In genomic region chr2:167112737-167113136, GRCm38 (mm10) we compare ENCODE assay signal across 8 mouse cellular contexts. TPM values are rescaled to one million over a fixed set of nuclear protein-coding genes. Genes with fewer than 3 reads are reported as not detected.
A peak's percentile ranks its signal among the peaks of the same experiment; 100 is the strongest.
DNase-seq lines count a peak whose midpoint lies in the region; ATAC-seq and TF ChIP-seq lines count a peak whose summit lies in the region.

No protein-coding gene starts in this region.

- peak; percentile 99 for TF ChIP-seq CTCF in kidney, postnatal 0 days (IDR thresholded peaks at IDR 0.05; ENCODE audit: low read depth)

- 46% methylated on average over 6 of the region's 6 CpGs for WGBS in embryonic facial prominence, embryonic 12.5 days
- WGBS in heart, embryonic 10.5 days, result 42% methylated on average over 6 of the region's 6 CpGs
- 44% methylated on average over 6 of the region's 6 CpGs for WGBS in kidney, postnatal 0 days
- WGBS in liver, embryonic 11.5 days, result 44% methylated on average over 6 of the region's 6 CpGs
- 41% methylated on average over 6 of the region's 6 CpGs for WGBS in neural tube, embryonic 13.5 days

- no peaks in the 10 kb centered on the region for H3K27me3 ChIP-seq in embryonic facial prominence, embryonic 12.5 days
- peaks cover 7% of the 10 kb centered on the region; the same call in 1 of the 2 replicates for H3K27me3 ChIP-seq in heart, embryonic 10.5 days (ENCODE audit: insufficient read depth, poor library complexity, severe bottlenecking)
- H3K27me3 ChIP-seq in kidney, postnatal 0 days (ENCODE audit: insufficient read depth, low read length), result no peaks in the 10 kb centered on the region
- 0 out of 2 replicates have a peak, but pooled peaks cover 2% of the 10 kb centered on the region for H3K27me3 ChIP-seq in liver, embryonic 11.5 days (replicated peaks; ENCODE audit: control insufficient read depth, insufficient read depth, low read length)
- no peaks in the 10 kb centered on the region for H3K27me3 ChIP-seq in neural tube, embryonic 13.5 days

- ATAC-seq in embryonic facial prominence, embryonic 12.5 days (ENCODE audit: insufficient number of reproducible peaks, insufficient read depth, low FRiP score, low TSS enrichment), result peak; percentile 42; the same call in 1 of the 2 replicates
- ATAC-seq in kidney, postnatal 0 days (replicated peaks; ENCODE audit: low FRiP score, low read depth), result no peak
- ATAC-seq in liver, embryonic 11.5 days (replicated peaks; ENCODE audit: low FRiP score), result no peak
- ATAC-seq in neural tube, embryonic 13.5 days (ENCODE audit: low read depth), result peak; percentile 65; the same call in 1 of the 2 replicates

- no peak overlapping the region for H3K9ac ChIP-seq in embryonic facial prominence, embryonic 12.5 days
- no peak overlapping the region for H3K9ac ChIP-seq in kidney, postnatal 0 days (ENCODE audit: low read depth, low read length)
- H3K9ac ChIP-seq in liver, embryonic 11.5 days (ENCODE audit: low read depth, low read length), result no peak overlapping the region
- H3K9ac ChIP-seq in neural tube, embryonic 13.5 days, result no peak overlapping the region; the same call in 1 of the 2 replicates

- peak; percentile 66 for DNase-seq in CD4-positive helper T cell, adult 2 months (ENCODE audit: low read depth, low spot score)
- peak; percentile 63 to 76 for DNase-seq in adrenal gland, postnatal 4 days (ENCODE audit: low spot score in 2 of 2)
- peak; percentile 91 for DNase-seq in heart, embryonic 10.5 days (ENCODE audit: low spot score)
- peak; percentile 86 for DNase-seq in kidney, postnatal 0 days (ENCODE audit: low spot score)
- DNase-seq in liver, embryonic 11.5 days (ENCODE audit: low spot score), result peak; percentile 74
- DNase-seq in testis, postnatal 10 days (ENCODE audit: low spot score), result peak; percentile 93

- H3K27ac ChIP-seq in embryonic facial prominence, embryonic 12.5 days, result no peak overlapping the region
- H3K27ac ChIP-seq in heart, embryonic 10.5 days, result no peak overlapping the region
- no peak overlapping the region for H3K27ac ChIP-seq in kidney, postnatal 0 days
- H3K27ac ChIP-seq in liver, embryonic 11.5 days (ENCODE audit: low read depth, low read length), result no peak overlapping the region
- H3K27ac ChIP-seq in neural tube, embryonic 13.5 days (replicated peaks), result no peak overlapping the region

- H3K36me3 ChIP-seq in embryonic facial prominence, embryonic 12.5 days, result no peaks in the 10 kb centered on the region
- H3K36me3 ChIP-seq in heart, embryonic 10.5 days, result no peaks in the 10 kb centered on the region
- H3K36me3 ChIP-seq in kidney, postnatal 0 days (ENCODE audit: insufficient read depth, low read length), result no peaks in the 10 kb centered on the region
- no peaks in the 10 kb centered on the region for H3K36me3 ChIP-seq in liver, embryonic 11.5 days (ENCODE audit: control insufficient read depth, insufficient read depth, low read length)
- no peaks in the 10 kb centered on the region for H3K36me3 ChIP-seq in neural tube, embryonic 13.5 days

- no peaks in the 10 kb centered on the region for H3K9me3 ChIP-seq in embryonic facial prominence, embryonic 12.5 days
- H3K9me3 ChIP-seq in heart, embryonic 10.5 days, result no peaks in the 10 kb centered on the region
- no peaks in the 10 kb centered on the region for H3K9me3 ChIP-seq in kidney, postnatal 0 days (replicated peaks; ENCODE audit: low read length)
- no peaks in the 10 kb centered on the region for H3K9me3 ChIP-seq in liver, embryonic 11.5 days (ENCODE audit: control insufficient read depth, low read length)
- no peaks in the 10 kb centered on the region for H3K9me3 ChIP-seq in neural tube, embryonic 13.5 days

- H3K4me3 ChIP-seq in embryonic facial prominence, embryonic 12.5 days, result no peak overlapping the region
- H3K4me3 ChIP-seq in heart, embryonic 10.5 days, result no peak overlapping the region
- no peak overlapping the region for H3K4me3 ChIP-seq in kidney, postnatal 0 days (replicated peaks; ENCODE audit: low read depth, low read length)
- no peak overlapping the region for H3K4me3 ChIP-seq in liver, embryonic 11.5 days (ENCODE audit: low read depth, low read length)
- no peak overlapping the region for H3K4me3 ChIP-seq in neural tube, embryonic 13.5 days

- H3K4me1 ChIP-seq in embryonic facial prominence, embryonic 12.5 days, result peaks cover 5% of the 10 kb centered on the region; the same call in 1 of the 2 replicates
- no peaks in the 10 kb centered on the region for H3K4me1 ChIP-seq in heart, embryonic 10.5 days
- H3K4me1 ChIP-seq in kidney, postnatal 0 days (replicated peaks; ENCODE audit: insufficient read depth, low read length), result no peaks in the 10 kb centered on the region
- no peaks in the 10 kb centered on the region for H3K4me1 ChIP-seq in liver, embryonic 11.5 days (replicated peaks; ENCODE audit: control insufficient read depth, insufficient read depth, low read length)
- H3K4me1 ChIP-seq in neural tube, embryonic 13.5 days (replicated peaks), result peaks cover 9% of the 10 kb centered on the region

- no peak overlapping the region for H3K4me2 ChIP-seq in embryonic facial prominence, embryonic 12.5 days (replicated peaks)
- H3K4me2 ChIP-seq in kidney, postnatal 0 days (ENCODE audit: low read length), result no peak overlapping the region
- no peak overlapping the region for H3K4me2 ChIP-seq in liver, embryonic 11.5 days
- no peak overlapping the region for H3K4me2 ChIP-seq in neural tube, embryonic 13.5 days

RNA-seq across cellular contexts. Expression of gene Znfx1, which starts 49.9 kb away (rescaled TPM):
- total RNA-seq in adrenal gland, postnatal 4 days (2021), result 10 to 100 TPM; 34.1 to 38.3 TPM
- polyA plus RNA-seq in embryonic facial prominence, embryonic 12.5 days (2016; fragmentation: Nextera tagmentation; extraction: Ambion mirVana), result 7.2 and 7.6 TPM in 2 replicates
- 6.5 and 7.3 TPM in 2 replicates for polyA plus RNA-seq in heart, embryonic 10.5 days (2016; fragmentation: Nextera tagmentation; extraction: Ambion mirVana)
- polyA plus RNA-seq in kidney, postnatal 0 days (2015; fragmentation: Nextera tagmentation; extraction: Ambion mirVana), result 10.7 and 11.8 TPM in 2 replicates
- 10.1 and 11.2 TPM in 2 replicates for polyA plus RNA-seq in liver, embryonic 11.5 days (2014; fragmentation: Nextera tagmentation; extraction: Ambion mirVana)
- polyA plus RNA-seq in neural tube, embryonic 13.5 days (2015; fragmentation: Nextera tagmentation; extraction: Ambion mirVana), result 7.9 and 8.0 TPM in 2 replicates

Comparison
In these comparisons a context has a peak if more than half of its experiments do, and no peak if none do; other contexts are left out.
1. ATAC-seq: peak in embryonic facial prominence, embryonic 12.5 days (single experiment) and neural tube, embryonic 13.5 days (single experiment); none in kidney, postnatal 0 days (single experiment) and liver, embryonic 11.5 days (single experiment).
2. Peak in every context shown above with its lines, with median percentiles within 50 percentile points of each other: DNase-seq.